Mouse (Mus musculus) intestine, embryonic 15.5 days (tissue): ENCODE data around the gene Olfr315. TPM values are rescaled to one million over a fixed set of nuclear protein-coding genes. Genes with fewer than 3 reads are reported as not detected.
"Not testable (repeated sequence)": the region's sequence is repeated elsewhere in the genome, so short reads cannot be mapped to it uniquely, and the experiment has no call there.

Source experiments
- ATAC-seq: fragments of 200-750 bp; cut with Nextera tagmentation; 2 replicates; pipeline ENCODE4 v1.8.0; 2017; ENCODE audit warnings: moderate TSS enrichment, moderate library complexity
- H3K27ac ChIP-seq: fragments of 300-500 bp; sonication (generic); 2 replicates; pipeline ENCODE4 v1.5.1; 2015; ENCODE audit warnings: mild to moderate bottlenecking, inconsistent platforms
- H3K27me3 ChIP-seq: fragments of 300-500 bp; sonication (generic); replicated peaks from 2 replicates; pipeline ENCODE4 v1.6.1; 2015; ENCODE audit warnings: inconsistent platforms
- H3K36me3 ChIP-seq: fragments of 300-500 bp; sonication (generic); 2 replicates; pipeline ENCODE4 v1.6.1; 2015; ENCODE audit warnings: inconsistent platforms
- H3K4me1 ChIP-seq: fragments of 300-500 bp; sonication (generic); replicated peaks from 2 replicates; pipeline ENCODE4 v1.6.1; 2015; ENCODE audit warnings: inconsistent platforms
- H3K4me2 ChIP-seq: fragments of 300-500 bp; sonication (generic); replicated peaks from 2 replicates; pipeline ENCODE4 v1.6.1; 2015; ENCODE audit warnings: mild to moderate bottlenecking, inconsistent platforms
- H3K4me3 ChIP-seq: fragments of 300-500 bp; sonication (generic); replicated peaks from 2 replicates; pipeline ENCODE4 v1.5.1; 2015; ENCODE audit warnings: inconsistent platforms
- H3K9ac ChIP-seq: fragments of 300-500 bp; sonication (generic); 2 replicates; pipeline ENCODE4 v1.6.1; 2015; ENCODE audit warnings: inconsistent platforms
- H3K9me3 ChIP-seq: fragments of 300-500 bp; sonication (generic); 2 replicates; pipeline ENCODE4 v1.6.1; 2016; ENCODE audit warnings: inconsistent platforms
- WGBS: fragments of 180-500 bp; shearing (Covaris S2); methylation state at CpG from one replicate; pipeline ENCODE4 v1.1.7; 2015; 5-methylcytosine and 5-hydroxymethylcytosine counted together
- polyA plus RNA-seq: library from polyadenylated mRNA; unstranded; fragments of >200 nt; fragmentation: Nextera tagmentation; extraction: Ambion mirVana; gene quantifications from 2 replicates; pipeline ENCODE4 v1.2.1, GENCODE M21; 2015

Olfr315 gene
- not detected in 2 replicates for polyA plus RNA-seq

GRCm38 (mm10) chr11:58772888-58773287 lies at the start of gene Olfr315:
Gene Olfr315, plus strand, starts transcription at chr11:58773188.
- no peak for ATAC-seq
- Histone ChIP-seq H3K4me3 (no peak within 1 kb of the TSS), H3K36me3 (no peaks in the 10 kb centered on the region)

GRCm38 (mm10) chr11:58723914-58724313 lies 49.1 kb upstream of the Olfr315 start, which contains the start of gene Olfr318:
Gene Olfr318, minus strand, starts transcription at chr11:58724014.
- Histone ChIP-seq H3K27ac (no peak within 1 kb of the TSS), H3K36me3 (no peaks in the 10 kb centered on the region), H3K27me3 (no peaks in the 10 kb centered on the region), H3K9ac (no peak within 1 kb of the TSS), H3K4me3 (no peak within 1 kb of the TSS), H3K9me3 (no peaks in the 10 kb centered on the region), H3K4me2 (no peak within 1 kb of the TSS), H3K4me1 (no peaks in the 10 kb centered on the region)
- no peak for ATAC-seq

More at GRCm38 (mm10) chr11:58772888-58773287, at the start of gene Olfr315:
- H3K9ac ChIP-seq: no peak within 1 kb of the TSS
- no peak within 1 kb of the TSS for H3K4me2 ChIP-seq
- H3K27ac ChIP-seq: no peak within 1 kb of the TSS
- no peaks in the 10 kb centered on the region for H3K9me3 ChIP-seq
- no peaks in the 10 kb centered on the region for H3K4me1 ChIP-seq
- no peaks in the 10 kb centered on the region for H3K27me3 ChIP-seq

GRCm38 (mm10) chr11:58727896-58728650 lies 44.9 kb upstream of the Olfr315 start:
- 79% methylated on average over 6 of the region's 6 CpGs for WGBS
- not testable (repeated sequence) for H3K9ac ChIP-seq

GRCm38 (mm10) chr11:58733372-58733771 lies 39.6 kb upstream of the Olfr315 start:
- no peak overlapping the region for H3K9ac ChIP-seq
- H3K27ac ChIP-seq: no peak overlapping the region
- no peak for ATAC-seq
- no peak overlapping the region for H3K4me2 ChIP-seq
- no peaks in the 10 kb centered on the region for H3K27me3 ChIP-seq
- no peaks in the 10 kb centered on the region for H3K4me1 ChIP-seq
- H3K36me3 ChIP-seq: no peaks in the 10 kb centered on the region
- no peaks in the 10 kb centered on the region for H3K9me3 ChIP-seq
- 49% methylated on average over 3 of the region's 3 CpGs for WGBS
- H3K4me3 ChIP-seq: no peak overlapping the region

More at GRCm38 (mm10) chr11:58727896-58728650, 44.9 kb upstream of the Olfr315 start:
- H3K27me3 ChIP-seq, H3K9me3 ChIP-seq, H3K27ac ChIP-seq, H3K36me3 ChIP-seq, H3K4me3 ChIP-seq, H3K4me2 ChIP-seq, H3K4me1 ChIP-seq, ATAC-seq: not testable (repeated sequence)

- no peak within 1 kb of the TSS for H3K4me2 ChIP-seq
- 71% methylated on average over 4 of the region's 4 CpGs for WGBS
- H3K4me1 ChIP-seq: no peaks in the 10 kb centered on the region
- ATAC-seq: no peak
- H3K9ac ChIP-seq: no peak within 1 kb of the TSS
- H3K36me3 ChIP-seq: no peaks in the 10 kb centered on the region
- no peak within 1 kb of the TSS for H3K27ac ChIP-seq
- no peaks in the 10 kb centered on the region for H3K9me3 ChIP-seq
- H3K4me3 ChIP-seq: no peak within 1 kb of the TSS
- no peaks in the 10 kb centered on the region for H3K27me3 ChIP-seq
Measured at GRCm38 (mm10) chr11:58738792-58739262, 34.2 kb upstream of the Olfr315 start, which contains the start of gene Olfr317. Gene Olfr317, minus strand, starts transcription at chr11:58739212.

- H3K4me3 ChIP-seq, ATAC-seq, H3K4me1 ChIP-seq, H3K9me3 ChIP-seq, H3K4me2 ChIP-seq, H3K9ac ChIP-seq, H3K36me3 ChIP-seq, H3K27ac ChIP-seq, H3K27me3 ChIP-seq: not testable (repeated sequence)
- WGBS: 73% methylated on average over 18 of the region's 18 CpGs
Measured at GRCm38 (mm10) chr11:58751096-58751495, 21.9 kb upstream of the Olfr315 start.

- no peak for ATAC-seq
- no peaks in the 10 kb centered on the region for H3K9me3 ChIP-seq
- no peaks in the 10 kb centered on the region for H3K36me3 ChIP-seq
- no peak within 1 kb of the TSS for H3K27ac ChIP-seq
- no peaks in the 10 kb centered on the region for H3K27me3 ChIP-seq
- 79% methylated on average over 2 of the region's 2 CpGs for WGBS
- H3K4me1 ChIP-seq: no peaks in the 10 kb centered on the region
- no peak within 1 kb of the TSS for H3K9ac ChIP-seq
- H3K4me2 ChIP-seq: no peak within 1 kb of the TSS
- no peak within 1 kb of the TSS for H3K4me3 ChIP-seq
Measured at GRCm38 (mm10) chr11:58752434-58752833, 20.6 kb upstream of the Olfr315 start, which contains the start of gene Olfr316. Gene Olfr316, plus strand, starts transcription at chr11:58752734.

- no peak for ATAC-seq
- H3K36me3 ChIP-seq: no peaks in the 10 kb centered on the region
- H3K4me1 ChIP-seq: no peaks in the 10 kb centered on the region
- H3K9me3 ChIP-seq: no peaks in the 10 kb centered on the region
- 68% methylated on average over 6 of the region's 6 CpGs for WGBS
- H3K4me3 ChIP-seq: no peak within 1 kb of the TSS
- no peaks in the 10 kb centered on the region for H3K27me3 ChIP-seq
- no peak within 1 kb of the TSS for H3K9ac ChIP-seq
- no peak within 1 kb of the TSS for H3K4me2 ChIP-seq
- no peak within 1 kb of the TSS for H3K27ac ChIP-seq
Measured at GRCm38 (mm10) chr11:58782480-58783089, 9.6 kb downstream of the Olfr315 start, which contains the start of gene Olfr314. Gene Olfr314, plus strand, starts transcription at chr11:58782952.

GRCm38 (mm10) chr11:58784182-58784581 lies 11.2 kb downstream of the Olfr315 start:
- no peak overlapping the region for H3K27ac ChIP-seq
- ATAC-seq: no peak
- H3K27me3 ChIP-seq: no peaks in the 10 kb centered on the region
- no peaks in the 10 kb centered on the region for H3K36me3 ChIP-seq
- H3K4me1 ChIP-seq: no peaks in the 10 kb centered on the region
- H3K4me2 ChIP-seq: no peak overlapping the region
- no peak overlapping the region for H3K9ac ChIP-seq
- no peaks in the 10 kb centered on the region for H3K9me3 ChIP-seq
- 81% methylated on average over 2 of the region's 2 CpGs for WGBS
- no peak overlapping the region for H3K4me3 ChIP-seq

- Histone ChIP-seq H3K27ac (no peak overlapping the region), H3K4me1 (no peaks in the 10 kb centered on the region), H3K9me3 (no peaks in the 10 kb centered on the region), H3K9ac (no peak overlapping the region), H3K27me3 (no peaks in the 10 kb centered on the region), H3K4me3 (no peak overlapping the region), H3K36me3 (no peaks in the 10 kb centered on the region), H3K4me2 (no peak overlapping the region)
- no peak for ATAC-seq
- 91% methylated on average over 10 of the region's 10 CpGs for WGBS
Measured at GRCm38 (mm10) chr11:58787651-58788050, 14.7 kb downstream of the Olfr315 start.

GRCm38 (mm10) chr11:58788346-58788745 lies 15.4 kb downstream of the Olfr315 start:
- no peaks in the 10 kb centered on the region for H3K9me3 ChIP-seq
- WGBS: 83% methylated on average over 8 of the region's 8 CpGs
- H3K36me3 ChIP-seq: no peaks in the 10 kb centered on the region
- H3K27me3 ChIP-seq: no peaks in the 10 kb centered on the region
- no peak overlapping the region for H3K9ac ChIP-seq
- no peaks in the 10 kb centered on the region for H3K4me1 ChIP-seq
- H3K4me3 ChIP-seq: no peak overlapping the region
- no peak overlapping the region for H3K27ac ChIP-seq
- no peak for ATAC-seq
- H3K4me2 ChIP-seq: no peak overlapping the region

- Histone ChIP-seq H3K27me3 (no peaks in the 10 kb centered on the region), H3K9me3 (no peaks in the 10 kb centered on the region), H3K4me2 (no peak overlapping the region), H3K27ac (no peak overlapping the region), H3K9ac (no peak overlapping the region), H3K4me3 (no peak overlapping the region), H3K4me1 (no peaks in the 10 kb centered on the region), H3K36me3 (no peaks in the 10 kb centered on the region)
- no peak for ATAC-seq
- 30% methylated on average over 3 of the region's 3 CpGs for WGBS
Measured at GRCm38 (mm10) chr11:58789532-58789931, 16.5 kb downstream of the Olfr315 start.
